Mouse (Mus musculus) stomach, embryonic 14.5 days (tissue): Measurements from ENCODE around the gene Slitrk6. TPM values are rescaled to one million over a fixed set of nuclear protein-coding genes. Genes with fewer than 3 reads are reported as not detected.

ENCODE experiments used
- ATAC-seq: fragments of 200-750 bp; cut with Nextera tagmentation; 2 replicates; pipeline ENCODE4 v1.8.0; 2017; ENCODE audit warnings: low read depth, moderate TSS enrichment; ENCODE audit not compliant: insufficient number of reproducible peaks, insufficient read depth, low FRiP score
- H3K27ac ChIP-seq: fragments of 300-500 bp; sonication (generic); 2 replicates; pipeline ENCODE4 v1.5.1; 2014; ENCODE audit warnings: mild to moderate bottlenecking, low read length, moderate library complexity, mixed read lengths
- H3K27me3 ChIP-seq: fragments of 300-500 bp; sonication (generic); 2 replicates; pipeline ENCODE4 v1.6.1; 2014; ENCODE audit warnings: low read length, control low read depth, mixed read lengths; ENCODE audit not compliant: control insufficient read depth, insufficient read depth
- H3K36me3 ChIP-seq: fragments of 300-500 bp; sonication (generic); 2 replicates; pipeline ENCODE4 v1.6.1; 2014; ENCODE audit warnings: mild to moderate bottlenecking, control low read depth, low read length, moderate library complexity, mixed read lengths; ENCODE audit not compliant: control insufficient read depth, insufficient read depth
- H3K4me1 ChIP-seq: fragments of 300-500 bp; sonication (generic); 2 replicates; pipeline ENCODE4 v1.6.1; 2014; ENCODE audit warnings: low read length, control low read depth, mixed read lengths; ENCODE audit not compliant: control insufficient read depth, insufficient read depth
- H3K4me2 ChIP-seq: fragments of 300-500 bp; sonication (generic); replicated peaks from 2 replicates; pipeline ENCODE4 v1.6.1; 2014; ENCODE audit warnings: low read depth, low read length, control low read depth
- H3K4me3 ChIP-seq: fragments of 300-500 bp; sonication (generic); 2 replicates; pipeline ENCODE4 v1.5.1; 2014; ENCODE audit warnings: low read depth, low read length, control low read depth
- H3K9ac ChIP-seq: fragments of 300-500 bp; sonication (generic); replicated peaks from 2 replicates; pipeline ENCODE4 v1.6.1; 2014; ENCODE audit warnings: low read depth, mild to moderate bottlenecking, control low read depth, low read length, moderate library complexity, mixed read lengths
- H3K9me3 ChIP-seq: fragments of 300-500 bp; sonication (generic); 2 replicates; pipeline ENCODE4 v1.6.1; 2016; ENCODE audit warnings: low read depth, low read length, control low read depth; ENCODE audit not compliant: control insufficient read depth
- WGBS: fragments of 180-500 bp; shearing (Covaris S2); extraction: QIAGEN DNeasy Blood & Tissue Kit; methylation state at CpG from one replicate; pipeline ENCODE4 v1.1.7; 2014; 5-methylcytosine and 5-hydroxymethylcytosine counted together
- polyA plus RNA-seq: library from polyadenylated mRNA; unstranded; fragments of >200 nt; fragmentation: Nextera tagmentation; extraction: Ambion mirVana; gene quantifications from 2 replicates; pipeline ENCODE4 v1.2.1, GENCODE M21; 2014

Gene Slitrk6
- 48.1 and 51.7 TPM in 2 replicates for polyA plus RNA-seq

DNA sequence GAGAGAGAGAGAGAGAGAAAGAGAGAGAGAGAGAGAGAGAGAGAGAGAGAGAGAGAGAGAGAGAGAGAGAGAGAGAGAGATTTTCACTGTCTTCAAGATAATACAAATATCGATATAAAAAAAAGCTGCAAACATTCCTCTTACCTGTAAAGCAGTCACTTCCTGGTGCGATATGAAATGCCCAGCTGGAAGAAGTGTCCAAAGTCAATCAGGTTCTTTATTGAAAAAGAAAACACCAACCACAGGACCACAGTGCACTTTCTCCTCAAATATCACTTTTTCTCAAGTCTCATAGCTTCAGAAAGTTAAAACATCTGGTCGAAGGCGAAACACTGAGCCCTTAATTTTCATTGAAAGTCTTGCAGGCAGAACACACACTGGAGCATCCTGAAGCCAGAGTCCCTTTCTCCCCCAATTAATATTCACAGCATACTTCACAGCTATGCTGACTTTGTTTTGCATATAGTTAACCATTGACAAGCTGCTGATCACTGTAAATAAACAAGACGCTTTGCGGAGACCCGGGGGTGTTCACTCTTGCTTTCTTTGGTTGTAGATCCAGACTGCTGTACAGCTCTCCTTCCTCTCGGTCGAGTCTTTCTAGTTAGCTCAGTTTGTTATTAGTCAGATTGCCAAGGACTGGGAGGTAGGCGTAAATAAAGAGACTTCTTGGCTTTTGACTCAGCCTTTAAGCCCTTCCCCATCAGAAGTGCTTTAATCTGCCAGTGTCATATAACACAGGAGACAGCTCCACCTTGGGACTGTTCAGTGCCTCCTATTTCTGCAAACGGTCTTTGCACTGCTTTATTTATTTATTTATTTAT lies at the start of gene Slitrk6:
Slitrk6 (minus strand) TSS at position 666 of the 824 bp plus-strand sequence.
- Histone ChIP-seq H3K9ac (peak within 1 kb of the TSS; percentile 26), H3K27ac (peak within 1 kb of the TSS; percentile 87), H3K9me3 (peaks cover 17% of the 10 kb centered on the region; the same call in 1 of the 2 replicates), H3K27me3 (no peaks in the 10 kb centered on the region), H3K4me3 (peak within 1 kb of the TSS; percentile 46), H3K36me3 (peaks cover 16% of the 10 kb centered on the region), H3K4me2 (peak within 1 kb of the TSS; percentile 36), H3K4me1 (no peaks in the 10 kb centered on the region)
- ATAC-seq, result peak; percentile 89
- 11% methylated on average over 11 of the region's 11 CpGs for WGBS

DNA sequence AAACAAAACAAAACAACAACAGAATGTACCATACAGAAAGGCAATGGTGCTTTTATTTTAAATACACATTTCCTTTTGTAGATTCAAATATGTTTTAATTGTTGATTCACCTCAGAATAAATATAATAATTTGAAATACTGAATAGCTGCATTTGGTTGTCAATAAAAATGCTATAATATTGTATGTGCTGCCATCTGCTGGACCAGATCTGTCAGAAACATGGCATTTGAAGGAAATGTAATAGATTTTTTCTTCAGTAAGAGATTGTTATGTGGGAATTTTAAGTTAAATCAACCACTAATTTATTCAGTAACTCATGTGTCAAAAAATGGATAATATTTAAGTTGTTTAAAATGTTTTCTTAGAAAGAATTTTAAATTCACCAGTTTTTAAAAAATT lies 22.6 kb upstream of the Slitrk6 start:
- H3K9ac ChIP-seq, result no peak overlapping the region
- no peak overlapping the region for H3K27ac ChIP-seq
- ATAC-seq, result no peak
- H3K4me3 ChIP-seq, result no peak overlapping the region
- H3K4me1 ChIP-seq, result no peaks in the 10 kb centered on the region
- H3K9me3 ChIP-seq, result no peaks in the 10 kb centered on the region
- no peak overlapping the region for H3K4me2 ChIP-seq
- no peaks in the 10 kb centered on the region for H3K27me3 ChIP-seq
- no peaks in the 10 kb centered on the region for H3K36me3 ChIP-seq

DNA sequence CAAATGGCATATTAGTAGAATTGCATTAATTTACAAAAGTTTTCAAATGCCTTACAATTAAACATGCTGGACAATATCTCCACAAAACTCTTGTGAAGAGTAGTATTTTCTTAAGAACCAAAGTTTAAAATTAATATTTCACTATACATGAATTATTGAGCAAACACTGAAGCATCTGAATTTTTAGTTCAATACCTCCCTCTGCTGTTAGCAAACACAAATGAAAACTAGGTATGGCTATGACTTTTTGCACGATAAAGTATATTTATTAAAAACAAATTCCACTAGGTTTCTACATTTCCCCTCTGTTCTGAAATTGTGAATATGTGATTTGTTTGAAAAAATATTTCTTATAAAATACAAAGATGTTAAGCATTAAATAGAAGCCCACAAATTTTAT lies 15.7 kb upstream of the Slitrk6 start:
- no peak overlapping the region for H3K9ac ChIP-seq
- 69% methylated on average over 1 of the region's 1 CpGs for WGBS
- no peaks in the 10 kb centered on the region for H3K27me3 ChIP-seq
- no peaks in the 10 kb centered on the region for H3K9me3 ChIP-seq
- ATAC-seq, result no peak
- H3K4me3 ChIP-seq, result no peak overlapping the region
- no peaks in the 10 kb centered on the region for H3K4me1 ChIP-seq
- no peak overlapping the region for H3K4me2 ChIP-seq
- no peaks in the 10 kb centered on the region for H3K36me3 ChIP-seq
- H3K27ac ChIP-seq, result no peak overlapping the region

DNA sequence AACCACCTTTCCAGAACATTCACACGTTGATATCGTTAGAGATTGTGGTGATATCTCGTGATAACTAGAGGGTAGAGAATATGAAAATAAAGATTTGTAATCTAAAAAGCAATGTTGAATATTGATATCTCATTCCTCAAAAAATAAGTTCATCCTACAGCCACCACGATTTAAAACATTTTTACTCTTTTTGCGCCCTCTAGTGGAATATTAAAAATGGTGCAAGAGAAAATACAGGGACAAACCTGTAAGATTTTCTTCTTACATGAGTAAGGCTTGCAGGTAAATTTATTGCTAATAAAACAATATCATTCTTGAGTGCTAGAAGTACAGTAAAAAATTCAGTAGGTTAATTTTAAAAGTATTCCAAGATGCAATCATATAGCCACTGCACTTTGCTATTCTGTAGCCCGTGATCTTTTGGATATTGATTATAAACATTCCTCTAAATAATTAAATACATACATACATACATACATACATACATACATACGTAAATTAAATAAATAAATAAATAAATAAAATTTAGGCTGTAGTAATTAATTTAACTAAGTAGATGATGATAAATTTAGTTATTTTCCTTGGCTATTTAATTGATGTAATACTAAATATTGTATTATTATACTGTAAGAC lies 7.8 kb upstream of the Slitrk6 start:
- WGBS, result 20% methylated on average over 7 of the region's 7 CpGs
- no peaks in the 10 kb centered on the region for H3K4me1 ChIP-seq
- no peak overlapping the region for H3K4me2 ChIP-seq
- ATAC-seq, result no peak
- no peak overlapping the region for H3K4me3 ChIP-seq
- H3K27me3 ChIP-seq, result no peaks in the 10 kb centered on the region
- no peaks in the 10 kb centered on the region for H3K36me3 ChIP-seq
- H3K9me3 ChIP-seq, result no peaks in the 10 kb centered on the region
- H3K9ac ChIP-seq, result no peak overlapping the region
- no peak overlapping the region for H3K27ac ChIP-seq

DNA sequence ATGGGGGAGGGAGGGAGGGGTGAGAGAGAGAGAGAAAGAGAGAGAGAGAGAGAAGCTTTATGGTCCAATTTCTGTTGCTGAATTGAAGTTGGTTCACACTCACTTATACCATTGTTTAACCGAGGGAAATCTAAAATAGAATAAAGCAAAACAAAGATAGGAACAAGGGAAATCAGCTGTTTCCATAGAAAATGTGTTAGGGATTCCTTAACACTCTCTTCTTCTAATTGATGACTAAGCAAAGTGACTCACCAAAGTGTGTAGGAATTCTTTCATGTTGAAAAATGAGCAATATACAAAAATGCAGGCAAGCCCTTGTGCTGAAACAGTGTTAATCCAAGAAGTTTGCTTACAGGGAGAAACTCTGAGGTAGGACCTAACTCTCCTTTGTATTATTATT lies 6.0 kb upstream of the Slitrk6 start:
- H3K9me3 ChIP-seq, result no peaks in the 10 kb centered on the region
- no peaks in the 10 kb centered on the region for H3K27me3 ChIP-seq
- H3K9ac ChIP-seq, result no peak overlapping the region
- H3K4me3 ChIP-seq, result no peak overlapping the region
- H3K36me3 ChIP-seq, result no peaks in the 10 kb centered on the region
- WGBS, result 54% methylated on average over 1 of the region's 1 CpGs
- no peak for ATAC-seq
- no peaks in the 10 kb centered on the region for H3K4me1 ChIP-seq
- H3K4me2 ChIP-seq, result no peak overlapping the region
- no peak overlapping the region for H3K27ac ChIP-seq

DNA sequence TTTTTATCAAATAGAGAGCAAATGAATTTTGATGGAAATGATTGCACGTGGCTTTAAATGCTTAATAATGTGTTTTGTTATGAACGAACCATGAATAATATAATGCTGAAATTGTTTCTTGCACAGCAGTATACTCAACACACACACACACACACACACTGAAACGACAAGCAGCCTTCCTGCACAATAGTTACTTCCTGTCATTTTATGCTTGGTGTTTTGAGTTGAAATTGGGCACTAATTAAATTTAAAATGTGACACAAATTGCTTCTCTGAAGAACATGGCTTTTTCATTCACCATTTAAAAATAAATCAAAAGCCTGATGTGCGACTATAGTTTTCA lies 330 bp upstream of the Slitrk6 start:
- Histone ChIP-seq H3K27ac (no peak overlapping the region), H3K9me3 (peaks cover 11% of the 10 kb centered on the region; the same call in 1 of the 2 replicates), H3K4me1 (no peaks in the 10 kb centered on the region), H3K9ac (no peak overlapping the region), H3K36me3 (peaks cover 10% of the 10 kb centered on the region), H3K27me3 (no peaks in the 10 kb centered on the region), H3K4me2 (peak overlapping the region; percentile 36; the same call in 1 of the 2 replicates), H3K4me3 (peak overlapping the region; percentile 46)
- WGBS, result 43% methylated on average over 4 of the region's 4 CpGs
- ATAC-seq, result peak; percentile 60; the same call in 1 of the 2 replicates

DNA sequence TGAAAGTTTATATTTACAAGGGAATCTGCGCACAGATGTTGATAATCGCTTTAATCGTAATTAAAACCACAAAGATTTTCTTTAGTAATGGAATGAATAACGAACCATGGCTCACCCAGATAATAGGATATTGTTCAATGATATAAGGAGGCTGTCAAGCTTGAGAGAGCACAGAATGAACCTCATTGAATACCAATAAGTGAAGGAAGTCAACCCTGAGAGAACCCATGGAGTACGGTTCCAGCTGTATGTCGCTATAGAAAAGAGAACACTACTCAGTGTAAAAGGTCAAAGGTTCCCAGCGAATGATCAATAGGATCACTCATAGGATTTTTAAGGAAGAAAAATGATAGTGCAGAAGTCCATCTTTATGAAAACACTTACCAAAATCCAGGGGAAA lies 15.1 kb downstream of the Slitrk6 start:
- H3K4me3 ChIP-seq, result no peak overlapping the region
- no peak overlapping the region for H3K27ac ChIP-seq
- H3K9ac ChIP-seq, result no peak overlapping the region
- H3K9me3 ChIP-seq, result no peaks in the 10 kb centered on the region
- WGBS, result 81% methylated on average over 7 of the region's 7 CpGs
- no peak overlapping the region for H3K4me2 ChIP-seq
- H3K36me3 ChIP-seq, result no peaks in the 10 kb centered on the region
- no peak for ATAC-seq
- no peaks in the 10 kb centered on the region for H3K27me3 ChIP-seq
- H3K4me1 ChIP-seq, result no peaks in the 10 kb centered on the region

DNA sequence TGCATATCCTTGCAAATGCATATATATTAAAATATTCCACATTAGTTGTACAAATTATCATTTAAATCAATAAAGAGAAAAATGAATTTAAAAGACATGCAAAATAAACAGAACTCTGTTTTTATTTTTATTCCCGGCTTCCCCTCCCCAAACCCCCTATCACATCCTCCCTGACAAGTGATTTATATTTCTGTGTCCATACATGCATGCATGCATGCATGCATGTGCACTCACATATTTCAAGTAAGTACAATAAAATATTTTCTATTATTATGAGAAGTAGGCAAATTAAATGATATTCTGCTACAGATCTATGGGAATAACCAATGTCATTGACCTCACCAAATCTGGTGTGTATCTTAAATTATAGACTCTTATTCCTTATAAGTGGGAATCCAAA lies 15.6 kb downstream of the Slitrk6 start:
- no peaks in the 10 kb centered on the region for H3K4me1 ChIP-seq
- no peak for ATAC-seq
- H3K9ac ChIP-seq, result no peak overlapping the region
- no peaks in the 10 kb centered on the region for H3K9me3 ChIP-seq
- no peaks in the 10 kb centered on the region for H3K36me3 ChIP-seq
- H3K4me2 ChIP-seq, result no peak overlapping the region
- H3K4me3 ChIP-seq, result no peak overlapping the region
- WGBS, result 90% methylated on average over 1 of the region's 1 CpGs
- no peak overlapping the region for H3K27ac ChIP-seq
- H3K27me3 ChIP-seq, result no peaks in the 10 kb centered on the region
